Mouse (Mus musculus) erythroblast, embryonic 14.5 days (primary cell): ENCODE measurements around the gene Amdhd2.

Experiments
- GATA1 ChIP-seq: IDR thresholded peaks from 2 replicates; pipeline ENCODE4 v1.6.1; 2012; ENCODE audit warnings: low read length, inconsistent platforms, mixed read lengths
- TAL1 ChIP-seq: IDR thresholded peaks from 3 replicates; pipeline ENCODE4 v1.6.1; 2012; ENCODE audit warnings: low read length, inconsistent platforms, mixed read lengths

- TF ChIP-seq TAL1 (no peak), GATA1 (no peak)
Measured at GRCm38 (mm10) chr17:24142897-24143296, 20.7 kb downstream of the Amdhd2 start.
